Mouse (Mus musculus) mature B cell (primary cell): Measurements from ENCODE around the gene Zfp69.

Experiments used
- in situ Hi-C: fragments of 300-500 bp; cut with MboI; formaldehyde crosslinking; loops from 2 replicates; pipeline ENCODE4 v1.14.3; 2019

The Zfp69 gene

GRCm38 (mm10) chr4:120951428-120951973, at the start of gene Zfp69:
Gene Zfp69, minus strand, starts transcription at chr4:120951699.
- in situ Hi-C loops, result no loop called here

DNA sequence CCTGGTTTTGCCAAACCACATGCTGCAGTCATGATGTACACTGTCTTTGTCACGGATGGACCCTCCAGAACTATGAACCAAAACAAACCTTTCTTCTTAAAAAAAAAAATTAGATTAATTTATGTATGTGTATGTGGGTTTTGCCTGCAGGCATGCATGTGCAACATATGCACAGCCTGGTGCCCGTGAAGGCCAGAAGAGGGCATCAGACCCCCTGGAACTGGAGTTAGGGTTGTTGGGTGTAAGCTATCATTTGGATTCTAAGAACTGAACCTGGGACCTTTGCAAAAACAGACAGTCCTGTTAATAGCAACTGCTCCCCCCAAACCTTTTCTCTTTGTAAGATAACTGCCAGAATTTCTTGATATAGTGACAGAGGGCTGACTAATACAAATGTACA, 49.5 kb upstream of the Zfp69 start:
- in situ Hi-C loops, result no loop called here

- in situ Hi-C loops, result no loop called here
Measured at GRCm38 (mm10) chr4:120995911-120996310, 44.4 kb upstream of the Zfp69 start.

GRCm38 (mm10) chr4:120993025-120993424, 41.5 kb upstream of the Zfp69 start:
- in situ Hi-C loops, result no loop called here

- in situ Hi-C loops, result no loop called here
Measured at GRCm38 (mm10) chr4:120992284-120992683, 40.8 kb upstream of the Zfp69 start.

- in situ Hi-C loops, result loop anchor here (5.0 kb wide), 1 partner anchor 40 kb away; no protein-coding TSS in a partner anchor
Measured at GRCm38 (mm10) chr4:120987319-120987718, 35.8 kb upstream of the Zfp69 start.

DNA sequence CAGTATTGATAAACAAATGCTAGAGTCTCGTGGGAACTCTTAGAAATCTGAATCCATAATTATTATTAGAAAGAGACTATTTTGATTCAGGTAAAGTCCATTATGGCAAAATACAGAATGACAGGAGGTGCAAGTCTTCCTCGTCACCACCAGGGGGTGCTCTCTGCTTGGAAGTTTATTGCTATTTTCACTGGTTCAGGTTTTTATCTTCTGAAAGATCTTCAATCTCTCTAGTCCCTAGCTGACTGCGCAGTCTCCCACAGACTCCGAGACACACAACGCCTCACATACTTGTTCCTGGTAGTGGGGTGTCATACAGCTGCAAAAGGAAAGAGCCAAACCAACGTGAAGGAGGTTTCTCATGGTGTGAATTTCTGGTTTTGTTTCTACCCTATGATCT, 34.9 kb upstream of the Zfp69 start:
- in situ Hi-C loops, result loop anchor here (5.0 kb wide), 1 partner anchor 41 kb away; no protein-coding TSS in a partner anchor

DNA sequence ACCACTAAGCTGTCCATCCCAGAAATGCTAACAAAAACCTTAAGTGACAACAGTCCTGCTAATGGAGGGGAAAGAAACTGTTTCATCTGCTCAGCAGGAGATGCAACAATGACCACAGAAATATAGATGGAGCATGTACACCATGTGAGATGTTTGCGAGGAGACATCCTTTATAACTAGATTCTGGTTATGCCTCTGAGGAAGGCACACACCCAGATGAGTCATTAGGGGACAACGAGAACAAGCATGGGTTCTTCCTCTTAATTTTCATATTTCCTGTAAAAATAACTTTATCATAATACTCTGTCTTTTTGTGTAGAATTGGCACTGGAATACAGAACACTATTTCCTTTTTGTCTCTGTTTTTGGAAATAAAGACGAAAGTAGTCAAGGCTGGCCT, 26.7 kb upstream of the Zfp69 start:
- in situ Hi-C loops, result no loop called here

DNA sequence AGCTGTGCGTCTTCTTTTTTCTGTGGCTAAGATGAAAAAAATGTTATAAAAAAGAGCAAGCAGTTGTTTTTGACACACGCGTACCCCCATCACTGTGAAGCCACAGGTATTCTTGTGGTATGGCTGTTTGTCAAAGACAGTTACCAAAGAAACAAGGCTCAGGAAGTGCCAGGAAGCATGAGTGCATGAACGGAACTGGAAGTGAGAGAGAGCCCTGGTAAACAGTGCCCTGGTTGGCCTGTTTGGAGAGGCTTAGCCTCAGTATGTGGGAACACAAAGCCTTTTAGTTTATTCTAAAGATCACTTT, 23.9 kb upstream of the Zfp69 start:
- in situ Hi-C loops, result no loop called here

- in situ Hi-C loops, result no loop called here
Measured at GRCm38 (mm10) chr4:120974711-120975427, 23.4 kb upstream of the Zfp69 start.

DNA sequence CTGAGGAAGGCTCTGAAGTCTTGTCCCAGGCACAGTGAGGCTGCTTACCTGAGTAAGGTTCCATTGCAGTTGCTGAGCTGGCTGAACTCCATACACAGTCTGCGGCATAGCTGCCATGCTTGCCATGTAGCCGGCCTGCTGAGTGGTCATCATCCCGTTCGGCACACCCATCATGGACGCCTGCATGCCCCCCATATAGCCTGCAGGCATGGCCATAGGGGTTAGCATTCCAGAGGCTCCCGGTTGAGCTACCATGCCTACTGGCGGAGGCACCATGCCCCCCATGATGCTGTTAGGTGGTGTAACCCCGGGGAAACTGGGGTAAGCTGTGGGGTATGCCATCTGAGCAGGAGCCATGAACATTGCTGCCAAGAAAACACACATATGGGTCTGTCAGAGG, 20.3 kb upstream of the Zfp69 start:
- in situ Hi-C loops, result no loop called here

GRCm38 (mm10) chr4:120969382-120970146, 18.1 kb upstream of the Zfp69 start:
- in situ Hi-C loops, result no loop called here

GRCm38 (mm10) chr4:120968486-120968885, 17.0 kb upstream of the Zfp69 start:
- in situ Hi-C loops, result no loop called here

- in situ Hi-C loops, result no loop called here
Measured at GRCm38 (mm10) chr4:120955586-120955985, 4.1 kb upstream of the Zfp69 start.

- in situ Hi-C loops, result no loop called here
Measured at GRCm38 (mm10) chr4:120953667-120954066, 2.2 kb upstream of the Zfp69 start.

- in situ Hi-C loops, result no loop called here
Measured at GRCm38 (mm10) chr4:120953038-120953437, 1.5 kb upstream of the Zfp69 start.

DNA sequence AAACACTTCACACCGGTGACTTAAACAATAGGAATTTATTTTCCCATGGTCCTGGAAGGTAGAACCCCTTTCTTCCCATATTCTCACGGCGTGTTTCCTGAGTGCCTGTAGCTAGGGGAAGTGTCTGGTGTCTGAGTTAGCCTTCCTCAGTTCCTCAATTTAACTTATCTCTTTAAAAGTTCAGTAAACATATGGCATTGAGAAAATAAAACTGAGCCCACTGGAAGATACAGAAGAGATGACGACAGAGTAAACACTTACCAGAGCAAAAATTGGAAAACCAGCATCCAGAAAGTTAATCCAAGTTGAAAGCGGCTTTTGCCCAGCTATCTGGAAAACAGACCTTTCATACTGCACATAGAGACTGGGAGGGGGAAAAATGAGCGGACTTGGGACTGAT, 664 bp upstream of the Zfp69 start:
- in situ Hi-C loops, result no loop called here

GRCm38 (mm10) chr4:120950763-120951427, 604 bp downstream of the Zfp69 start:
- in situ Hi-C loops, result no loop called here

GRCm38 (mm10) chr4:120948938-120949337, 2.6 kb downstream of the Zfp69 start:
- in situ Hi-C loops, result no loop called here

DNA sequence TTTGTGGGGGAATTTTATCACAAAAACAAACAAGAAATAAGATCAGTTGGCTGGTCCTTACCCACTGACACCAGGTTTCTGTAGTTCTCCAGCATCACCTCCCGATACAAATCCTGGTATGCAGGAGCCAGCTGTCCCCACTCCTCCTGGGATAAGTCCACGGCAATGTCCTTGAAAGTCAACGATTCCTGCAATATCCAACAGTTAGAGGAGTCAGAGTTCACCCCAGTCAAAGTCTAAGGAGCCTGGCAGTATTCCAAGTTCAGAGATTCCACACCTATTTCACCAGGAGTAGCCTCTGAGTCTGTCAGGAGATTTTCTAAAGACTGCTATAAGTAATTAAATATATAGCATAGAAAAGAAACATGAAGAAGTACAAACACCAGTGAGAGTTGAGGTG, 16.5 kb downstream of the Zfp69 start:
- in situ Hi-C loops, result no loop called here

- in situ Hi-C loops, result no loop called here
Measured at GRCm38 (mm10) chr4:120930736-120931135, 20.8 kb downstream of the Zfp69 start.

DNA sequence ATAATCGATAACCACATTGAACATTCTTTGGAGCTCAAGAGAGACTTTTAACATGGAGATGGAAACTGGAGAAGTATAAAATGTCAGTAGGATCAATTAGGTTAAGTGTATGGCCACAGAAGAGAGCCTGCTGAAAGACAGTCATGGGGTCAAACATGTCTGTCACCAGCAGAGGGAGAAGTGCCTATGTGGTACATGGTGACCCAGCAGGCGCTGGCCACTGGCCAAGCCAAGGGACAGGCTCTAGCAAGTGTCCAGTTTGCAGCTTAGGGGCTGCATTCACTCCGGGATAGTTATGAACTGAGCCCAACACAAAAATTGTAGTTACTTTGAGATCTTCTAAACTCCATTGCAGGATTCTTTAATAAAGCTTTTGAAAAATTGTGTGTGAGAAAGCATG, 22.8 kb downstream of the Zfp69 start:
- in situ Hi-C loops, result no loop called here

GRCm38 (mm10) chr4:120925386-120925785, 26.1 kb downstream of the Zfp69 start:
- in situ Hi-C loops, result no loop called here
